Mouse (Mus musculus): ENCODE measurements around the gene F3. TPM values are rescaled to one million over a fixed set of nuclear protein-coding genes. Genes with fewer than 3 reads are reported as not detected.
"Not testable (repeated sequence)": the region's sequence is repeated elsewhere in the genome, so short reads cannot be mapped to it uniquely, and the experiment has no call there.

F3 gene
- polyA plus RNA-seq, 1 experiment from 2014 or later: 8.4 TPM

DNA sequence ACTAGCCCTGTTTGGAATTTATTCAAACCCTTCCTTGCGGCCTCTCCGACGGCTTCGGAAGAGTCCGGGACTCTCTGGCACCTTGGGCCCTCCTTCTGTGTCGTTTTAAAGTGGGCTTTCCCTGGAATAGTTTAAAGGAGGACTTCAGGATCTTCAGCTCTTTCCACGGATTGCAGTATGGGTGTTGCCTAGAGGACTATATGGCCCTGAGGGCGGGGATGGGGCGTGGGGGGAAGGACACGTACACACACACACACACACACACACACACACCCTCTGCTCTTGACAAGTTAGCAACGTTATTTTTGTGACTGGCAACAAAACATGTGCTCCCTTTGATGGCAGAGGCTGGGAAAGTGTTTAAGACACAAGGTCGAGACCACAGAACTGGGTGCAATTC, 1.2 kb downstream of the F3 start:
- Histone ChIP-seq H3K27ac (replicated peaks) (no peak overlapping the region), H3K27me3 (no peaks in the 10 kb centered on the region), H3K9me3 (no peaks in the 10 kb centered on the region), H3K9ac (peak overlapping the region; percentile 61), H3K4me3 (peak overlapping the region; percentile 73), H3K36me3 (no peaks in the 10 kb centered on the region), H3K4me2 (peak overlapping the region; percentile 85), H3K4me1 (replicated peaks) (peaks cover 34% of the 10 kb centered on the region)
- ATAC-seq (ENCODE audit: low FRiP score, low read depth): no peak
- 37% methylated on average over 12 of the region's 12 CpGs for WGBS

DNA sequence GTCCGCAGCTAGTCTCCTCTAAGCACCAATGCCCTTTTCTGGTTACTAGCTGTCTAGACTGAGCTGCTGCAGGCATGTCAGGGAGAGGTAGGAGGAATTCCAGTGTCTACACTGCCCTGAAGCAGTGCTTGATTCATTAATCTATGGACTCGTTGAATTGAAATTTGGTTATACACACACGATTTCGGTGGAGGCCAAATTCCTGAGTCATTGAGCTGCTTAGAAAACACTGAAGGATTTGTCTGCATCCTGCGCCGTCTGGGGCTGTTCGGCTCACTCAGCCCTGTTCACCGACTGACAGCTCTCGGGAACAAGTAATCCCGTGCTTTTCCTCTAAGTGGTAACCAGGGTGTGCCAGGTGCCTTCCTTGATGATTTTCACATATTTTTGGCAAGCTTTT, 2.3 kb downstream of the F3 start:
- no peaks in the 10 kb centered on the region for H3K9me3 ChIP-seq
- no peak overlapping the region for H3K9ac ChIP-seq
- WGBS: 77% methylated on average over 10 of the region's 10 CpGs
- peaks cover 34% of the 10 kb centered on the region for H3K4me1 ChIP-seq (replicated peaks)
- H3K4me2 ChIP-seq: peak overlapping the region; percentile 85; the same call in 1 of the 2 replicates
- no peak overlapping the region for H3K4me3 ChIP-seq
- no peak for ATAC-seq (ENCODE audit: low FRiP score, low read depth)
- H3K27me3 ChIP-seq: no peaks in the 10 kb centered on the region
- H3K36me3 ChIP-seq: peaks cover 4% of the 10 kb centered on the region; the same call in 1 of the 2 replicates
- no peak overlapping the region for H3K27ac ChIP-seq (replicated peaks)

DNA sequence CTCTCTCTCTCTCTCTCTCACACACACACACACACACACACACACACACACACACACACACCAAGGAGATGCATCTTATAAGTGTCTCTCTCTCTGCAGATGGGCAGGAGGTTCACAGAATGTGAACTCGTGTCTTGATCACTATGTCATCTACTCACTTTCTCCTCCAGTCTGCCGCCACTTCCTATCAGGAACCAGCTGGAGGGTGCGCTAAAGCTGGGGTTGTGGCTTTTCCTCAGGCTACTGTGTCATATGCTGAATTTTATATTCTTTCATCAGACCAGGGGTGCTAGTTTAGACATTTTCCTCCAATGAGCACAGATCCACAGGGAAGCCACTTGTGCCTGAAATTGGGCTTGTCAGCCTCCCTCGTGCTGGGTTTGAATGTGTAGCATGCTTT, 6.3 kb downstream of the F3 start:
- no peak overlapping the region for H3K27ac ChIP-seq (replicated peaks)
- H3K36me3 ChIP-seq: peaks cover 18% of the 10 kb centered on the region
- no peak overlapping the region for H3K9ac ChIP-seq
- ATAC-seq (ENCODE audit: low FRiP score, low read depth): no peak
- WGBS: 83% methylated on average over 4 of the region's 4 CpGs
- H3K4me2 ChIP-seq: no peak overlapping the region
- H3K27me3 ChIP-seq: no peaks in the 10 kb centered on the region
- H3K4me1 ChIP-seq (replicated peaks): peaks cover 6% of the 10 kb centered on the region
- no peaks in the 10 kb centered on the region for H3K9me3 ChIP-seq
- H3K4me3 ChIP-seq: no peak overlapping the region

DNA sequence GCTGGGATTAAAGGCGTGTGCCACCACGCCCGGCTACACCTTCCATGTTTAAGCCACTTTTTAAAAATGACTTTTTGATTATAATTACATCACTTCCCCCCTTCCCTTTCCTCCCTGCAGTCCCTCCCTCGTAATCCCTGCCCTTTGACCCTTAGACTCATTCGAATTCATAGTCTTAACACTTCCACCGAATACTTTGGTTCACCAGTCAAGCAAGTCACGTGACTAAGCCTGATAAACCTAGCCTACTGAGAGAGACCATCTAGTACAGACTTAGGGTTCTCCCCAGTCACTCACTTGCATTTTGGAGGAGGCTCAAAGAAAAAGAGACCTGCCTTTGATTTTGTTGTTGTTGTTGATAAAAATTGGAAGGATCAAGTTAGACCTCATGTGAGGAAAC, 12.2 kb downstream of the F3 start:
- Histone ChIP-seq H3K27ac (replicated peaks) (no peak overlapping the region), H3K4me2 (no peak overlapping the region), H3K36me3 (peaks cover 15% of the 10 kb centered on the region), H3K4me3 (no peak overlapping the region), H3K27me3 (no peaks in the 10 kb centered on the region), H3K9ac (no peak overlapping the region), H3K9me3 (no peaks in the 10 kb centered on the region), H3K4me1 (replicated peaks) (peaks cover 5% of the 10 kb centered on the region; the same call in 1 of the 2 replicates)
- ATAC-seq (ENCODE audit: low FRiP score, low read depth): no peak
- WGBS: 72% methylated on average over 7 of the region's 7 CpGs

DNA sequence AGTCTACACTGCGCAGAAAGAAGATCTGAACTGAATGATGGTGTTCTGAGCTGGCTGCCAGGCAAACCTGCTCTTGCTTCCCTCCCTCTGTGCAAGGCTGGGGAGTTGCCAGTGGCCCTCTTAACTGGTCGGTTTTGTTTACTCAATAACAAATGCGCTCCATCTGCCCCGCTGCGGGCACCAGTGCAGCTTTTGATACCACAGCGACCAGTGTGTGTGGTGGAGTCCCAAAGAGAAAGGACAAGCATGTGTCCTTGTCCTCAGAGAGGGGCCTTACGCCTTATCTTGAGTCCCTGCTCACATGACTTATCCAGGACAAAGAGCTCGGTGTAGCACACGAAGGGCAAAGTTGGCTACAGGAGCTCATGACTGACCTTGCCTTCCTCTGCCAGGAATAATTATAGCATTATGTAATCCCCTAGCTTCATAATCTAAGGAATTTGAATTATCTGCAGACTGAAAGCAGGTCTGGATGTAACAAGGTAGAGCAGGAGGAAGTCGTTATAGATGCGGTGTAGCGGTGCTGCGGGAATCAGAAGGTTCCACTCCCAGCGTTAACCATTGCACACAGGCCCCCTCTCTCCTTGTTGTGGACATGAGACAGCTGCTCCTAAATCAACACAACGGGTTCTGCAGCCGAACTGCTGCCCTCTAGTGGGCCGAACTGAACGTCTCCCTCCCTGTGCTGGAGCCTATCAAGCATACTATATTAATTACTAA, 12.8 kb downstream of the F3 start:
- peak; percentile 90 for ATAC-seq (ENCODE audit: low FRiP score, low read depth)
- 29% methylated on average over 18 of the region's 18 CpGs for WGBS
- Histone ChIP-seq H3K4me3 (no peak overlapping the region), H3K9ac (no peak overlapping the region), H3K9me3 (no peaks in the 10 kb centered on the region), H3K4me2 (no peak overlapping the region), H3K27ac (replicated peaks) (peak overlapping the region; percentile 42; the same call in 1 of the 2 replicates), H3K36me3 (peaks cover 12% of the 10 kb centered on the region), H3K4me1 (replicated peaks) (peaks cover 5% of the 10 kb centered on the region; the same call in 1 of the 2 replicates), H3K27me3 (no peaks in the 10 kb centered on the region)

DNA sequence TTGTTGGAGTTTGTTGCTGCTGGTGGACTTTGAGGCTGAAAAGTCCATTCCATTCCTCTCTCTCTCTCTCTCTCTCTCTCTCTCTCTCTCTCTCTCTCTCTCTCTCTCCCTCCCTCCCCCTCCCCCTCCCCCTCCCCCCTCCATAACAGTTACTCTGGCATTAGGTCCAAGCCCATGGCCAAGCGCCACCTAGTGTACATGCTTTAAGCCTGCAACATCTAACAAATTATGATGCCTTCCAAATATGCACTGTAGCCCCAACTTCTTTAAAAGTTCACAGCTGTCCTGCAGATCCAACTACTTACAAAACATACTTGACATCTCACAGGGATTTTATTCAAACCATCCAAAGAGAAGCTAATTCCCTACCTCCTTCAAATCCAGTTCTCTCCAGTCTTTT, 14.1 kb downstream of the F3 start:
- Histone ChIP-seq H3K27me3 (no peaks in the 10 kb centered on the region), H3K27ac (replicated peaks) (no peak overlapping the region), H3K9me3 (no peaks in the 10 kb centered on the region), H3K4me2 (no peak overlapping the region), H3K4me1 (replicated peaks) (peaks cover 5% of the 10 kb centered on the region; the same call in 1 of the 2 replicates), H3K4me3 (no peak overlapping the region), H3K36me3 (peaks cover 6% of the 10 kb centered on the region; the same call in 1 of the 2 replicates), H3K9ac (no peak overlapping the region)
- 22% methylated on average over 1 of the region's 1 CpGs for WGBS
- no peak for ATAC-seq (ENCODE audit: low FRiP score, low read depth)

DNA sequence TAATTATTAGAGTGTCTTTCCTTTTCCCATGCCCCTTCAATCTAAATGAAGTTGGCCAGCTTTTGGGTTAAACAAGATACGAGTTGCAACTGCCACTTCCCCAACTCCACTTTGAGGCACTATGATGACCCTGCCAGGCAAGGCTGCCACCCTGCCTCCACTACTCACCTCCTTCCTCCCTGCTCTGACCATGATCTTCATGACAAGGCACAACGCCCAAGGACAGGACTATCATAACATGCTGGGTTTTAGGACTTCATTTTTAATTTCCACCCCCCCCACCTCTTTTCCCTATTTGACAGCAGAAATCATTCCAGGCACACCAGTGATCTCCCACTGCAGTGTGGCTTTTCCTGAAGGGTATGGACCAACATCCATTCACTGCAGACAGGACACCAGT, 14.6 kb downstream of the F3 start:
- WGBS: 71% methylated on average over 2 of the region's 2 CpGs
- H3K9me3 ChIP-seq: no peaks in the 10 kb centered on the region
- no peak overlapping the region for H3K9ac ChIP-seq
- H3K27me3 ChIP-seq: no peaks in the 10 kb centered on the region
- H3K4me1 ChIP-seq (replicated peaks): peaks cover 5% of the 10 kb centered on the region; the same call in 1 of the 2 replicates
- H3K4me2 ChIP-seq: no peak overlapping the region
- H3K27ac ChIP-seq (replicated peaks): no peak overlapping the region
- no peak for ATAC-seq (ENCODE audit: low FRiP score, low read depth)
- H3K36me3 ChIP-seq: peaks cover 6% of the 10 kb centered on the region; the same call in 1 of the 2 replicates
- H3K4me3 ChIP-seq: no peak overlapping the region

DNA sequence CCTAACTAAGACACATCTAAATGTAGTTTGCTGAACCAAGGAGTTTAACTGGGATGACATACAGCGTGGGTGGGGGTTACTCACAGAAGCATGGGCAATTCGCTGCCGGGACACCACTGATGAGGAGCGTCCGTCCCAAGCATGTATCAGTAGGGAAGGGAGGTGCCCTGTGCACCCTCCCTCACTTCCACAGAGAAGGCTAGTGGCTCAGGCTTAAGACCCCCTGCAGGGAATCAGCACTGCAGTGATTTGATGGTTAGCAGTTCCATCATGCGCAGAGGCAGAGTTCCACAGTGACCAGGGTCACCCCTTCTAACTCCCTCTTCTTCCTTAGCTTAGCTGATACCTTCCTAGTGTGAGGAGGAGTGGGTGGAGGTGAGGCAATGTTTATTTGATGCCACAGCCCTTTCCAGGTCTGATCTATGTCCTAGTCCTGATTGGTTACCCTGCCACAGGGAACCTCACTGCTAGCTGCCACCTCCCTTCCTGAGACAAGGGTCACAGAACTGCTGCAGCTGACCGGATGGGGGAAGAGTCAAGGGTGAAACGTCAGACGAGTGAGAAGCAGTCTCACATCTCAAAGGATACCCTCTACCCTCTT, 15.5 kb downstream of the F3 start:
- no peak overlapping the region for H3K4me3 ChIP-seq
- no peak overlapping the region for H3K9ac ChIP-seq
- peaks cover 3% of the 10 kb centered on the region; the same call in 1 of the 2 replicates for H3K36me3 ChIP-seq
- WGBS: 82% methylated on average over 9 of the region's 9 CpGs
- no peaks in the 10 kb centered on the region for H3K27me3 ChIP-seq
- no peak for ATAC-seq (ENCODE audit: low FRiP score, low read depth)
- no peaks in the 10 kb centered on the region for H3K9me3 ChIP-seq
- H3K27ac ChIP-seq (replicated peaks): no peak overlapping the region
- peaks cover 5% of the 10 kb centered on the region; the same call in 1 of the 2 replicates for H3K4me1 ChIP-seq (replicated peaks)
- H3K4me2 ChIP-seq: no peak overlapping the region

DNA sequence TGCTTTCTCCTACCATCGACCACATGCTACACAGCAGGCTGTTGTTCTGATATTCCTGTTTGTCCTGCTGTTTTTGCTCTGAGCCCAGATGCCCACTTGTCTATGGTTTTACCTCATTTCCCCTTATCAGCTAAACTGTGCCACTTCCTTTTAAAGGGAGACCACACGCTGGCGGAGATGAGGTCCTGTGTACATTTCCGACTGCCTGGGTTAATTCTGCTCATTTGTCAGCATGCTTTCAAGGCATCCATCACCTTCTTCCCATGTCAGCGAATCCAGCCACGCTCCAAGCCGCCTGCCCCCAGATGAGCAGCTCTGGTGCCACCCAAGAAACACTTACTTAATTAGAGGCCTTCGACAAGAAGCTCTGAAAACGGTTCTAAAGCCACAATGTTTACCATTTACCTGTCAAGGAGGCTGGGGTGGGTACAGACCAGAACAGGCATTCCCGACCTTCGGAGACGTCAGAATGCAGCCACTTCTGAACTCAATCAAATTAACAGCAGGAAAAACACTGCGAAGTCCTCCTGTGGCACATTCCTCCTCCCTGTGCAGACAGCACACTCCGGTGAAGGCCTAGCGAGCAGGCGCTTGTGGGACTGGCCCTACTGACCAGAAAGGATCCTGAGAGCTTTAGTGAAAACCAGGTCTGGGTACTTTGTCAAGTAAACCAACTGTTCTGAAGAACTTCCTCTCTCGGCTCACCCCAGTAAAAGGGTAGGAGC, 16.3 kb downstream of the F3 start:
- H3K9ac ChIP-seq: no peak overlapping the region
- H3K4me1 ChIP-seq (replicated peaks): peaks cover 5% of the 10 kb centered on the region; the same call in 1 of the 2 replicates
- no peak overlapping the region for H3K4me2 ChIP-seq
- WGBS: 69% methylated on average over 17 of the region's 17 CpGs
- no peaks in the 10 kb centered on the region for H3K36me3 ChIP-seq
- no peak overlapping the region for H3K27ac ChIP-seq (replicated peaks)
- no peaks in the 10 kb centered on the region for H3K27me3 ChIP-seq
- no peaks in the 10 kb centered on the region for H3K9me3 ChIP-seq
- ATAC-seq (ENCODE audit: low FRiP score, low read depth): no peak
- no peak overlapping the region for H3K4me3 ChIP-seq

DNA sequence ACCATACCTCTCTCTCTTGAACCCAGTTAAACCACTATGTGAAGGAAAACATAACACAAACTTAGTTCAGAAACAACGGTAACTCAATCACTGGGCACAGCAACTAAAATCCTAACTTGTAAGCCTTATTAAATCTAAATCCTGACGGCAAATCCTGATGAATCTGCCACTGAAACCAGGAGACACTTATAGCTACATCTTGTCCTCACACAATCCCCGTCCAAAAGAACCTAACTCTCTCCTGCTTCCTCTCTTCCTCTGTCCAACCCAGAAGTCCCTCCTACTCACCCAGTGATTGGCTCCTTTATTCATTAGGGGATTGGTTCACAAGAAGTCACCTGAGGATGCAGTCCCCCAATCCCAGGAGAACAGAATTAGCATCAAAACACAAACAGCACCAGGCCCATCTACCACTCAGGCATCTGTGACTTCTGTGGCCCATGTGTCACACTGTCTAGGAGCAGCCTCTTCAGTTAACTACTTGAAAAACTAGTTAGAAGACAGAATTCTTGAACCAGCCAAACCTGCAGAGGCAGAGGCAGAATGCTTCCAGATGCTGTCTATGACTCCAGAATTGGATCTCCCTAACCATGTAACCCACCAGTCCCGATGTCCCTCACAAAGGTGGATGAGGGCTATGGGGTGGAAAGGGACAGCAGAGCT, 18.0 kb downstream of the F3 start:
- not testable (repeated sequence) for H3K27me3 ChIP-seq; H3K4me3 ChIP-seq; H3K4me1 ChIP-seq (replicated peaks); H3K4me2 ChIP-seq; H3K27ac ChIP-seq (replicated peaks); H3K9me3 ChIP-seq; H3K36me3 ChIP-seq; H3K9ac ChIP-seq; ATAC-seq (ENCODE audit: low FRiP score, low read depth)
- 88% methylated on average over 4 of the region's 4 CpGs for WGBS

DNA sequence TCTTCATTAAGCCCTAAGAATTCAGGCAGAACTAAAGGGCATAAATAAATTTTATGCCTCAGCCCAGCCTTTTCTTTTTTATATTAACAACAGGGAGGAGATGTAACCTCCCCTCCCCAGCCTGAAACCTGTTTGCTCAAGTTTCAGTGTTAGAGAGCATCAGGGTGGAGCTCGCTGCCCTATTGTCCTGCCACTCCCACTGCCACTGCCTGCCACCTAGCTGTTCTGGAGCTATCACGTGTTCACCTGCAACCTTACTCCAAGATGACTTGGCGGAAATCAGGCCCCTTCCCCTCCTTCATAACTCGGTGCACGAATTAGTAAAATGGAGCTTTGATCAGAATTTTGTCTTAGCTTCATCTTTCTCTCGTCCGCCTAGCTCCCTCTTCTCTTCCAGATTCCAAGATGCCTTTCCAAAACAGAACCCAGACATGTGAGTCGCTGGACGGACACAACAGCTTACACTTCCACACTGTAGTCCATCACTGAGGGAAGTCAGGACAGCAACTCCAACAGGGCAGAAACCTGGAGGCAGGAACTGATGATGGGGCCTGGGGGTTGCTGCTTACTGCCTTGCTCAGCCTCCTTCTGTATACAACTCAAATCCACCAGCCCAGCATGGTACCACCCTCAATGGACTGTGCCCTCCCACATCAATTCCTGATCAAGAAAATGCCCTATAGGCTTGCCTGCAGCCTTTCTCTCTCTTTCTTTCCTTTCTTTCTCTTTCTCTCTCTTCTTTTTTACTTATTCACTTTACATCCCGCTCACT, 31.2 kb downstream of the F3 start:
- ATAC-seq (ENCODE audit: low FRiP score, low read depth); H3K27me3 ChIP-seq; H3K9me3 ChIP-seq; H3K9ac ChIP-seq; H3K4me1 ChIP-seq (replicated peaks); H3K4me3 ChIP-seq; H3K36me3 ChIP-seq; H3K27ac ChIP-seq (replicated peaks); H3K4me2 ChIP-seq: not testable (repeated sequence)
- 89% methylated on average over 10 of the region's 10 CpGs for WGBS
